Mouse (Mus musculus) kidney, adult 9 months (tissue): Measurements from ENCODE around the gene Col25a1.

ENCODE experiments used
- DNase-seq: peaks from one replicate; pipeline ENCODE4 v3.0.0; 2022

Col25a1 gene

DNA sequence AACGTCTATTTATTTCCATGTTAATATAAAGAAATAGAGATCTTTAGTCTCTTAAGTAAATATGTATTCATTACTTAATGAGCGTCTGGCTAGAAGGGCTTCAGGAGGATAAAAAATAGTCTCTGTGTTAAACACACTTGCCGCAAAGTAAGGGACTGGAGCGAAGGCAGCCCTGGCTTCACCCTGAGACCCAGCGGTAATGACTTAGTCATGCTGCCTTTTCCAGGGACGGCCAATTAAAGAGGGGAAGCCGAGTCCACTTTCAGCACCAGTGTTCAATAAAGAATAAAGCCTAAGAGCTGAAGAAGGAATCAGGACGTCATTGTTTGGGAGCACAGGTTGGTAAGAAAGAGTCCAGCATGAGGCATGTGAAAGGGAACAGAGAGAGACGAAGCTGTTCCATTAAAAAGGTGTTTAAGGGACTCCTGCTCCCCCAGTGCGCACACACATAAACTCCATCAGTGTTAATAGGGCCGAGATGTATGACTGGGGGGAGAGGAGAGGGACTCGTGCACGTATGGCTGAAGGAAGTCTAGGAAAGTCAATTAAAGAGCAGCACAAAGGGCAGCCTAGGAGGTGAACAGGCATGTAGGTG lies 30.1 kb downstream of the Col25a1 start:
- no peak for DNase-seq

DNA sequence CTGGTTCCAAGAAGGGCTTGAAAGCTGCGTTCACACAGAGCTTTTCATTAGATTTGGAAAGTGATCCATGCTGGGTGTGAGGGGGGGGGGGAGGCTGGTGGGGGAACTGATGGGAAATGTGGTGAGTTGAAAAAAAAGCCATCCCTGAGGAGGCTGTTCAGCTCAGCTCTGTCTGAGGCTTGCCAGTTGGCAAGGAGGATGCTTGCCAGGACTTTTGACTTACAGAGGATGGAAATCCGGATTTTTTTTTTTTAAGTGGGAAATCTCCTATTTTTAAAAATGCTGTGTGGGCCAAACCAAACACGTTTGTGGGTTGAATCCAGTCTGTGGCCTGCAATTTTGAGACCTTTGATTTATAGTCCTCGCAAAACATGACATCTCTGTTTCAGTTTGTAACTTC lies 35.6 kb downstream of the Col25a1 start:
- peak; percentile 7 for DNase-seq

DNA sequence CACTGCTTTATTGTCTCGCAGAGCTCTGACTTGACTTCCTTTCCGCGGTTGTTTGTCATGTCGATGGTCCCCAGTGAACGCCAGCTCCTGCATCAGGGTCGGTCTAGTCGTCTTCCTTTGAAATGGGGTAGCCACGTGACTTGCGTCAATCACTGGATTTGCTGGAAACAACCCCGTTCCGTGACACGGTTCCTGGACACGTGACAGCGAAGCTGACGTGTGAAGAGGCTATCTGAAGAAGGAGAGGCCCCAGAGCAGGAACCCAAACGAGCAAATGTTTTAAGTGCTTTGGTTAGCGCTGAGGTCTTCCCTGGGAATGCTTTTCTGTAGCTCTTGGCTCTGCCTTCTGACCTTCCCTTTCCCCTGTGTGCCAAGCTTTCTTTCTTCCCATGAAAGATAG lies 41.5 kb downstream of the Col25a1 start:
- peak; percentile 44 for DNase-seq

DNA sequence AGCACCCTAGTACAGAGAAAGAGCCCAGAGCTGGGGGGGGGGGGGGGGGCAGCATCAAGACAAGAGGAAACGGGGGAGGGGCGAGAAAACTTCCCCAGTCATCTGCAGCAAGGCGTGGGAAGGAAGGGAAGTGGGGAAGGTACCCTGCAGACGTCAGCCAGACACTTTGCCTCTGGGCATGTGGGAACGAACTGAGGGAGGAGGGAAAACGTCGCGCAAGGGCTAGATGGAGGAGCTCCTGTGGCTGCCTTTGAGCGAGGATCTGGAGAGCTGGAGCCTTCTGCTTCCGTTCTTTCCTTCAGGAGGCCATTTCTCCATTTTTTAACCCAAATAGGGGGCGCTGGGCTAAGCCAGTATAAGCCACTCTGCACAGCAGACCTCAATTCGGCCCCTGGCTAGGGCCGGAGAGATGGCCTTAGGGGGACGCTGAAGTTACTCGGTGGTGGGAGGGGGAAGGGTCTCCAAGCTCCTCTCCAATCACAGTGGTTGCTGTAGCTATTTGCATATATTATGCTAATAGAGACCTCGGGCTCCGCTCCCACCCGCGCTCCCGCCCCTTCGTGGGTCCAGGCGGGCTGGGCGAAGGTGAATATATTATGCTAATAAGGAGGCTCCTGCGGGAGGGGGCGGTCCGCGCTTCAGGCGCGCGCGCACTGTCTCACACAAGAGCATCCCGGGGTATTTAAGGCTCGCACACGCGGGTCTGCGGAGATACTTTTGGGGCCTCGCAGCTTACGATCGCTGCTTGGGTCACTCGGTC lies 49.1 kb downstream of the Col25a1 start:
- DNase-seq: peak; percentile 72

GRCm38 (mm10) chr3:130180964-130181590 lies 49.8 kb downstream of the Col25a1 start:
- no peak for DNase-seq

DNA sequence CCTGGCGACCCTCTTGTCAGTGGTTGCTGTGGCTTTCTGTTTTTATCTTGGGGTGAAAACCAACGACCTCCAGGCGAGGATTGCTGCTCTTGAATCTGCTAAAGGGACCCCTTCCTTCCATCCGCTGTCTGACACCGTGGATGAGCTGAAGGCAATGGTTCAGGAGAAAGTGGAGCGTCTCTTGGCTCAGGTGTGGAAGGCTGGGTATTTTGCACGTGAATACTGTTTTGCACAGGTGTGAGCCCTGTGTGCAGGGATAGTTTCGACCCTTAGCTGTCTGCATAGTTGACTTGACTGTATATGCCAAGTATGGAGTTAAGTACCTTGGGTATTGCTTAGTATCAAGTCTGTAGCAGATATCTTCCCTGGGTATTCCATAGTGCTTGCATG lies 50.3 kb downstream of the Col25a1 start:
- DNase-seq: no peak

DNA sequence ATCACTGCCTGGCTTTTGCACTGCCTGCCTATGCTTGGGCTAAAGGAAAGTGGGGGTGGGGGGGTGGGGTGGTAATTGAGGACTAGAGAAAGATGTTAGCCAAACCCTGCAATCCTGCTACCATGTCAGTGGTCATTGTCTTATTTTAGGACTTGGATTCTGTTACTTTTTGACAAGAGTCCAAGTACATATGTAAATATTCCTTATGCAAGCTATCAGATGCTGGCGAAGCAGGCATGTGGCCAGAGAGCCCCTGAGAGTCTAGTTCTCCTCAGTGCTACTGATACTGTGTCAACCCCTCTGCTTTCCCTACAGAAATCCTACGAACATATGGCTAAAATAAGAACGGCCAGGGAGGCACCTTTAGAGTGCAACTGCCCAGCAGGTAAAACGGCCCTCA lies 51.1 kb downstream of the Col25a1 start:
- DNase-seq: no peak

GRCm38 (mm10) chr3:130185111-130185510 lies 53.8 kb downstream of the Col25a1 start:
- peak; percentile 15 for DNase-seq

- no peak for DNase-seq
Measured at GRCm38 (mm10) chr3:130187588-130187987, 56.3 kb downstream of the Col25a1 start.

- no peak for DNase-seq
Measured at GRCm38 (mm10) chr3:130193450-130193849, 62.1 kb downstream of the Col25a1 start.

DNA sequence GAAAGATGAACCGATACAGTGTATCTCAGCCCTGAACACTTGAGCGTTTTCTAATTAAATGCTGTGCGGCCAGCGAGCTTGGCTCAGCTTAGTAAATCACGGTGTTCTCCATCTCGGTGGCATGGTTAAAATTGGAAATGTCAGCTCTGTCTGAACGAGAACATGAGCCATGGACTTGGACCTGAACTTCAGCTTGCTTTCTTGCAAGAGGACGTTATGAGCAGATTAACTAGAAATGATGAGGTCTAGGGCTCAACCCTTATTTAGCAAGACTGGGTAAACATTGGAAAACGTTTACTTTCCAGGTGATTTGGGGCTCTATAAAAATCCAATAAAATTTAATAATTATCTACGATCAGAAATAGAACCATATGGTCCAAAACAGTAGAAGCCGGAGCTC lies 83.3 kb downstream of the Col25a1 start:
- no peak for DNase-seq

- no peak for DNase-seq
Measured at GRCm38 (mm10) chr3:130216141-130216540, 84.8 kb downstream of the Col25a1 start.

DNA sequence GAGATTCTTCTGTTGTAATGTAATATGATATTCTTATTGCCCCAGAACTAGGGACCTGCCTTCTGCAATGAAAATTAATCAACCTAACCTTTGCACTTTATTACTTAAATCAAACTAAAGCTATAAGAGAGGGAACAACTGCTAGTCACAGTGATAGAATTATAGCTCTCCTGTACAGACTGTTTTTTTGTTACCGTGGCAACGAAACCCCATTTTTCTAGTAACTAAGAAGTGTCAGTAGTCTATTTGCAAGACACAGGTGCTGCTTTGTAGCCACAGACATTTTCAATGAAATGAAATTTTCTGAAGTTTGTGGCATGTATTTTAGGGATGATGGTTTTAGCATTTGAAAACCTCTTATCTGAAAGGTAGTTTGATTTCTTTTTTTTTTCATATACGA lies 85.3 kb downstream of the Col25a1 start:
- no peak for DNase-seq

GRCm38 (mm10) chr3:130217705-130218104 lies 86.4 kb downstream of the Col25a1 start:
- DNase-seq: no peak

- no peak for DNase-seq
Measured at GRCm38 (mm10) chr3:130218232-130218728, 87.0 kb downstream of the Col25a1 start.

GRCm38 (mm10) chr3:130220811-130221210 lies 89.5 kb downstream of the Col25a1 start:
- DNase-seq: no peak

- no peak for DNase-seq
Measured at GRCm38 (mm10) chr3:130228186-130228585, 96.9 kb downstream of the Col25a1 start.

DNA sequence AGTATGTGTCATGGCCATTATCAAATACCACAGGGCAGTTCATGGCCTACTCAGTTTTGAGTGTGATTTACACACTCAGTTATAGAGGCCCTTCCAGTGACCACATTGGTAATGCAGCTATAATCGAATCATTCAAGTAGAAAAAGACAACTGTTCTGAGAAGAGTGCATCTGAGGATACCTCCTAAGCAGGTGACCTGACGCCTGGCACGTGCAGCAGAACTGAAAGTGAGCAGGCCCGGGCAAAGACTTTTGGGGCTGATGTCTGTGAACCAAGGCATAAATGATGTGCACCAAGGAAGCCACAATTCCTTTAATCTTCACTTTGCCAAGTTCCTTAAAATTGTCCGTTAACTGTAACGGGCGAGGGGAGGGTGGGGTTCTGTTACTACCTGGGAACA lies 101.6 kb downstream of the Col25a1 start:
- no peak for DNase-seq

GRCm38 (mm10) chr3:130235233-130235632 lies 103.9 kb downstream of the Col25a1 start:
- DNase-seq: no peak

DNA sequence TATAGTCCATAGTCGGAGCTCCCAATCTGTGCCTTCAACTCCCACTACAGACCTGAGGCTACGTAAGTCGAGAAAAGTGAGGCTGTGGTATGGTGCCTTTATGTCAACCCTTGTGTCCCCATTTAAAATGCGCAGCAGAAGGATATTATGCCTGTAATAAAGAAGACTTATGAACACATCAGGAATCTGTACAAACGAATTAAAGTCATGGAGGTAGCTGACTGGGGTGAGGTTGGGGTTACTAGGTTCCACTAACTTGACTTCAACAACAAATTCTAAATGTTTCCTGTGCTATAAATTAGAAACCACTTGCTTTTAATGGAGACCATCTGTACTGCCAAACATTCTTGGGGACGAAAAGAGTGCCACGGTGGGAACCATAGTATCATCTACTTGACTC lies 104.8 kb downstream of the Col25a1 start:
- DNase-seq: no peak

DNA sequence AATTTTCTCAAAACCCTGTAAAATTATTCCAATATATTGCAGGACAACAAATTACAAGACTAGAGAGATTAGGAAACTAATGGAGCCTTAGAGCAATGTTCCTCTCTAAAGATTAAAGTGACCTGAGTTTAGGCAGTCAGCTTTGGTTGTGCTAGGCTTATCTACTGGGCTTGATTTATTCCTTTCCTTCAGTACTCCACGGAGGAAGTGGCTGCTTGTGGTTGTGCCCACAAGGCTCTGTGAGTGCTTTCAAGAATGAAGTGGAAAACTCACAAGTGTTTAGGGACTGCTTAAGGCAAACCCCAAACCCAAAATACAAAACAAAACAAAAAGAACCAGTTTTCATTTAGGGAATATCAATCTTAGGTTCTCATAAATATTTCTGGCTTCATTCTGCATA lies 106.6 kb downstream of the Col25a1 start:
- DNase-seq: no peak

DNA sequence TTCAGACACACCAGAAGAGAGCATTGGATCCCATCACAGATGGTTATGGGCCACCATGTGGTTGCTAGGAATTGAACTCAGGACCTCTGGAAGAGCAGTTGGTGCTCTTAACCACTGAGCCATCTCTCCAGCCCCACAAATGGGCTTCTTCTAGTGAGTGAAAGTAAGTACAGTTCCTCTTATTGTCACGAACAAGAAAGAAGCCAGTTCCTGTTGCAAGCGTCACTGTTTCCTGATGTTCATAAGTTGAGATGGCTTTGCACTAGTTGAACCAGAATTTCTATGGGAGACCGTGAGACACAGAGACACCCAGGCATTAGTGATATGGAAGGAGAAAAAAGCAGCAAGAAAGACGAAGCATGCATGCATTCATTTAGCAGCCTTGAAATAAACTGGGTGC lies 110.6 kb downstream of the Col25a1 start:
- DNase-seq: no peak

DNA sequence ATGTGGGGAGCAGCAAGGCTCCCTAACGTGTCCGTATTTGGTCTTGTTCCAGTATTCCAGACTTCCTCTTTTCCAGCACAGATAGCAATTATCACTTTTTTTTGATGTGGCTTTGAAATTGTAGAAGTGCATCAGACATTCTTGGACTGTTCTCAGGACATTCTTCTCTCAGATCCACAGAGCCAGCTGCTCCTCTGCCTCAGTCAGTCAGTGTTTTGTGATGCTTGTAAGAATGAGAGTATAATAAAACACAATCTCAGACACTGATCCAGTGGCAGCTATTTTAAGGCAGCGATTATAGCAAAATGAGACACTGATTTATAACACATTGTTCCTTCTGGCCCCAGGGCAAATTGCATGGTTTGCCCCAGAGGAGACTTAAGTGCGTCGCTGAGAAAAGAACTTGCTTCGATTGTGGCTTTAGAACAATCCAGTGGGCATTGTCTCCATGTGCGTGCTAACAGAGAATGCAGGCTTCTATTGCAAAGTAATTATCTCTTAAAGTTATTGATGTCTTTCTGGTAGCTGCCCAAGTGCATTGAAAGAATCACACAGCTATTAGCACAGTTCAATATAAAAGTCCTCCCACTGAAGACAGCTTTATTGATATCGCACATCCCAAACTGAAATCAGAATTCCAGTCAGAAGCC lies 111.5 kb downstream of the Col25a1 start:
- DNase-seq: no peak

DNA sequence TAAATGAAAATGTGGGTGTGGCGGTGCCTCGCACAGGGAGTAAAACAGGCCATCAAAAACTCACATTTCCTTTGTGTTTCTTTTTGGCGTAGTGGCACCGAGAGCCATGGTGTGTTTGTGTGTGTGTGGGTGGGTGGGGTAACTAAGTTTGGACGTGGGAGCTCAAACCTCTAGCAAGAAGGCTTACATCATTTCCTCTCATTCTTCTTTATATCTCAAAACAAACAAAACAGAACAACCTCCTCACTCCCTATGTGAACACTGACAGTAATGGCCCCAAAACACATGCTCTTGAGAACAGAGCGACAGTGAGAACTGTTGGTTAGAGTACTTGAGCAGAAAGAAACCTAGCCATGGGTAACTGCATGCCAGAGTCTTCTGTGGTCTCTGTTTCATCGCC lies 121.1 kb downstream of the Col25a1 start:
- DNase-seq: no peak
